Mouse (Mus musculus) kidney, adult 11 months (tissue): ENCODE results near the gene Vopp1.

Source experiments
- DNase-seq: peaks from one replicate; pipeline ENCODE4 v3.0.0; 2022

The Vopp1 gene

DNA sequence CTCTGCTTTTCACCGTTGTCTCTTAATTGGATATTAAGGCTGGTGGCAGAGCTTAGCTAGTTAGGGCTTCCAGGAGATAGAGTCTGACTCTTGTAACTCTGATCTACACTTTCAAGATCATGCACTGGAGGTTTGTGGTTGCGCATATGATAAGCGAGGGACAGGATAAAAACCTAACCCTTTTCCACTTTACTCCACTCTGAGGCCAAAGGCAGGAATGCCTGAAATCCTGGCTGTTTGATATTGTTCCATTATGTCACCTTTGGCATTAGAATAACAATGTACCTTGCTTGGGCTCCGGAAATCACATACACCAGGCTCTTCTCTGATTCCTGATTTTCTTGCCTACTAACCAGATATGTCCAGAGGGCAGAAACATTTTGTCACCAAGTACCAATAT is 123.3 kb downstream of the Vopp1 start:
- DNase-seq = no peak

DNA sequence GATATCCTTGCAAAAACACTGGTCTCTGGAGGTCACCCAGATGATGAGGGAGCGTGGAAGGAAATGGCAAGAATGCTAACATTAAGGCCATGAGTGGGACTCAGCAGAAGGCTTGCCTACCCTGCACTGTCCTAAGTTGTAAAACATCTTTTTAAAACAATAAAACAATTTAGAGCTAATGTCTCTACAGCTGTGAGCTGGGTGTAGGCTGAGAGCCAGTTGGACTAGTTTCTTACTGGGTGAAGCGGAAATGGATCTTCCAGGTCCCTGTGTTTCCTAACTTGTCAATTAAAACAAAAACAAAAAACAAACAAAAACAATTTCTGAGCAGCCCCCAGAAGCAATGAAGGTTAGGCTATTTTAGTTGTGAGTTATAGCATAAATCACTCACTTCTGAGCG is 131.8 kb downstream of the Vopp1 start:
- no peak for DNase-seq

DNA sequence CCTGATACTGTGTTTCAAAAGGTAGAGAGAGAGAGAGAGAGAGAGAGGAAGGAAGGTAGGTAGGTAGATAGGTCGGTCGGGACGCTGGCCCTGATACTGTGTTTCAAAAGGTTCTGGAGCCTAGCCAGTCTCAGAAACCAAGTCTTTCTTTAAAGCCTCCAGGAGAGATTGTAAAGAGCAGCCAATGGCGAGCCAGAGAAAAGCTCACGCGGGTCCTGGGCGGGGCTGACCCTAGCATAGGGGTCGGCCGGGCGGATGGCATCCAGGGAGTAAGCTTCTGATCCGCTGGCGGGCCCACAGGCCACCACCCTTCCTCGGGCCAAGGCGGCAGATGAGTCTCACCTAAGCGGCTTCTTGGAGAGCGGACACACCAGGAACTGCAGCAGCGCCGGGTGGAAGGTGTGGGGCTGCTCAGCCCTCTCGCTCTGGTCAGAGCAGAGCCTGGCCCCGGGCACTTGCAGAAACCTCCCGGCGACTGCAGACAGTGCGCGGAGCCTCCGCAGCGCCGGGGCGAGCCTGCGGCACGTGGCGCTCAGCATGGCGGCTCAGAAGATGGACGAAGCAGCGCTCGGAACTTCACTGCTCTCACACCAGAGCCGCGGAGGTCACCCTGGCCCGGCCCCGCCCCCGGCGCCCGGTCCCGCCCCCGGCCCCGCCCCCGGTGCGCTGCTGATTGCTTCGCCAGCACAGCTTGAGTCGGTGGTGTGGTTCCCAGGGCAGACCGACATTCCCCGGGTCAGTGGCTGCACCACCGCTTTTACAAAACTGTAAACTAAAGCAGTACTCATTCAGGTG is 133.3 kb downstream of the Vopp1 start, which contains the start of gene Pyurf:
TSS of gene Pyurf (minus strand) at position 612 of the 795 bp plus-strand sequence.
- DNase-seq = peak; percentile 93

DNA sequence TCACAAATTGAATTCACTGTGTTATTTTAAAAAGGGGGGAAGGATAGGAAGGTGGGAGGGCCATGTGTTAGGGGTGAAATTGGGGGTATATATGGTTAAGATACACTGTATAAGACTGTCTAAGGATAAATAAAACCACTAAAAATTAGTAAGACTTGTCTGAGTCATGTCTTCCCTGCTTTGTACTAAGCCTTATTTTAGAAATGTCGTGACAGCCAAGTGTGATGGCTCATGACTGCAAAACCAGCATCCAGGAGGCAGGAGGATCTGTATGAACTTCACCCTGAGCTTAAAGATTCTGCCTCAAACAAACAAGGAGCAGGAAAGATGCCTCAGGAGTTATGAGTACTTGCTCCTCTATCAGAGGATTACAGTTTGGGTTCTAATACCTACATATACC is 140.8 kb downstream of the Vopp1 start:
- no peak for DNase-seq
